Mouse (Mus musculus) layer of hippocampus, postnatal 10 days (tissue): ENCODE measurements around the gene Nos3. TPM values are rescaled to one million over a fixed set of nuclear protein-coding genes. Genes with fewer than 3 reads are reported as not detected.

ENCODE experiments used
- DNase-seq, 2 experiments: peaks; one replicate each; pipeline ENCODE4 v3.0.0; 2021; ENCODE audit warnings: low spot score in 2 of 2
- total RNA-seq, 2 experiments: library from RNA; stranded (reverse); gene quantifications; 2 replicates each; pipeline ENCODE4 v1.2.3; 2021

Nos3 gene
- total RNA-seq, 2 experiments from 2014 or later = 10.1 to 11.8 TPM

GRCm38 (mm10) chr5:24373807-24374206 lies 9.2 kb downstream of the Nos3 start:
- no peak for DNase-seq

- DNase-seq = no peak
These were observed 9.6 kb downstream of the Nos3 start for GRCm38 (mm10) chr5:24374216-24374615.

DNA sequence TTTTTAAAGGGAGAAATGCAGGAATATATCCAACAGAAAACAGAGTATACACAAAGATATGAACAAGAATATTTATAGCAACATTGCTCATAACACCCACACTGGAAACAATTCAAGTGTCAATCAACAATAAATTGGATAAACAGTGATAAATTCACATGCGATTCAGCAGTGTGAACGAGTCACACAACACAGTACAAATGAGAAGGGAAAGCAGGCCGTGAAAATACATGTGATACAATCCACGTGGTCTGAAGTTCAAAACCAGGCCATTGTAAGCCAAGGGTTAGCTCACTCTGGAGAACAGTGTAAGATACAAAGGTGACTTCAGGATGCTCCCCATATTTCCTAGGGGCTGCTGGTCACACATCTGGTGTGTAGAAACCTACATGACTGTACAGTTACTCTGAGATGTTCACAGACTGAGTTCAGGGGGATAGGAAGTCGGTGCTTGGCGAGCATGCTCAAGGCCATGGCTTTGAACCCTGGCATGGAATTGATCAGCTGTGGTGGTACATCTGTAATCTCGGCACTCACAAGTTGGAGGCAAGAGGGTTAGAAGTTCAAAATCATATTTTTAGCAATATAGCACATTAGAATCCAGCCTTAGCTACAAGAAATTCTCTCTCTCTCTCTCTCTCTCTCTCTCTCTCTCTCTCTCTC lies 10.2 kb downstream of the Nos3 start:
- DNase-seq = no peak

DNA sequence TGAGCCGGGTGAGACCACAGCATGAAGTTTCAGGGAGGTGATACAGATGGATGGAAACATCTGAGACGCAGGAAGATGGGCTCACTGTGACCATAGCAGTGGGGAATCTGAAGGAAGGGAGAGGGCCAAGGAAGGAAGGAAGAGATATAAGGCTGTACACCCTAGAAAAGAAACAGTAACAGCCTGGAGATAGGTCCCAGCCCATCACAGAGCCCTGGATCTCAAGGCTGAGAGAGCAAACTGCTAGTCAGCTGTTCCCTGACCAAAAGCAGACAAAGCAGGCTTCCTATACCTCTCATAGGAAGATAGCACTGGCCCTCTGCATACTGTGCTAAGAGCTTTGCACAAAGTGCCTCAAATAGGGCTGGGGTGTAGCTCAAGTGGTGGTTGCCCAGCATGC lies 14.1 kb downstream of the Nos3 start:
- no peak for DNase-seq

DNA sequence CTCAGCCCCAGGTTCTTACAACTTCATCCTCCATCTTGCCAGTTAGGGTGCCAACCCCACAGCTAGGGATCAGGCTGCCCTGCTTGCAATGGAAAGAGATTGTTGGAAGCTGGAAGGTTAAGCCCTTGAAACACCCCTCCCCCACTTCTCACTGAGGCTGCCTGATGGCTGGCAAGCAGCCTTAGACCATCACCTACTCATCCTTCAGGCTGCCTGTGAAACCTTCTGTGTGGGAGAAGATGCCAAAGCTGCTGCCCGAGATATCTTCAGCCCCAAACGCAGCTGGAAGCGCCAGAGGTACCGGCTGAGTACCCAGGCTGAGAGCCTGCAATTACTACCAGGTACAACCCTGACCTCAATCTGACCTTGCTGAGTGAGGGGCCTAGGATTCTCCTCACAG lies 14.9 kb downstream of the Nos3 start:
- no peak for DNase-seq

- no peak for DNase-seq
These were observed 15.9 kb downstream of the Nos3 start for GRCm38 (mm10) chr5:24380499-24380898.

DNA sequence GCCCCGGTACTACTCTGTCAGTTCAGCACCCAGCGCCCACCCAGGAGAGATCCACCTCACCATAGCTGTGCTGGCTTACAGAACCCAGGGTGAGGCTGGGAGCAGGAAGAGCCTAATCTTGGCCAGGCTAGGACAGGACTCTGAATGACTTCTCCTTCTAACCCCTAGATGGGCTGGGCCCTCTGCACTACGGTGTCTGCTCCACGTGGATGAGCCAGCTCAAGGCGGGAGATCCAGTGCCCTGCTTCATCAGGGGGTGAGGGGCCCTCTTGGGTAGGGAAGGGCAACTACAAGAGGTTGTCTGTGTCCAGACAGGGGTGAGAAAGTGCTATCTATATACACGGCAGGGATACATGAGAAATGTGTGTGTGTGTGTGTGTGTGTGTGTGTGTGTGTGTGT lies 16.9 kb downstream of the Nos3 start:
- no peak for DNase-seq

DNA sequence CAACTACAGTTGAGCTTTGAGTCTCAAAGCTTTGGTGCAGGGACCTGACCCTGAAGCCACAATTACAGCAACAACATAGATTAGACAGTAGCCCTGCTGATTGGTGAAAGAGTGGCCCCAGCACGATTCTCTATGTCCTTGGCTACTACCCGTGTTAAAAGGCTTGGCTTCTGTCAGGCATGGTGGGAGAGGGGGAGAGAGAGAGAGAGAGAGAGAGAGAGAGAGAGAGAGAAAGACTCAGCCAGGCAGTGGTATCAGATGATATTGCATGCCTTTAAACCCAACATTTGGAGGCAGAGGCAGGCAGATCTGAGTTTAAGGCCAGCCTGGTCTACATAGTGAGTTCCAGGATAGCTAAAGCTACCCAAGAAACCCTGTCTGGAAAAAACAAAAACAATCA lies 17.4 kb downstream of the Nos3 start:
- DNase-seq = no peak

GRCm38 (mm10) chr5:24383026-24383859 lies 18.6 kb downstream of the Nos3 start:
- DNase-seq = peak; percentile 89 to 90

GRCm38 (mm10) chr5:24384407-24384806 lies 19.8 kb downstream of the Nos3 start:
- DNase-seq = peak in 1 of 2 experiments; percentile 33

DNA sequence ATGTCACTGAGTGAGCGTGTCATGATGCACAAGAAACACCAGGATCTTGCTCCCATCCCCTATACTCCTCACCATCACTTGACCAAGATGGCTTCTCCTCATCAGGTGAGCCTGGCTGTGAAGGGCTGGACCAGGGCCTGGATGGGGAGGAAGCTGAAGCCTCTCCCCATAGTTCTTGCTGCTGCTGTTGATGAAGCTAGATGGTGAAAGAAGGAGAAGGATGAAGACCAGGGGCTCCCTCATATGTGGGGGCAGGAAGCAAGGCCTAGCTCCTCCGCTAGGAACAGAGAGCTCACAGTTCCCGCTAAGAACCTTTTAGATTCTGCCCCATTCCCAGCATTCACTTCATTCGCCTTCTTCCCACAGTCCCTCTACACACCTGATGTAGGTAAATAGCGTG lies 20.8 kb downstream of the Nos3 start:
- no peak for DNase-seq

- DNase-seq = no peak
These were observed 21.4 kb downstream of the Nos3 start for GRCm38 (mm10) chr5:24385887-24386550.

DNA sequence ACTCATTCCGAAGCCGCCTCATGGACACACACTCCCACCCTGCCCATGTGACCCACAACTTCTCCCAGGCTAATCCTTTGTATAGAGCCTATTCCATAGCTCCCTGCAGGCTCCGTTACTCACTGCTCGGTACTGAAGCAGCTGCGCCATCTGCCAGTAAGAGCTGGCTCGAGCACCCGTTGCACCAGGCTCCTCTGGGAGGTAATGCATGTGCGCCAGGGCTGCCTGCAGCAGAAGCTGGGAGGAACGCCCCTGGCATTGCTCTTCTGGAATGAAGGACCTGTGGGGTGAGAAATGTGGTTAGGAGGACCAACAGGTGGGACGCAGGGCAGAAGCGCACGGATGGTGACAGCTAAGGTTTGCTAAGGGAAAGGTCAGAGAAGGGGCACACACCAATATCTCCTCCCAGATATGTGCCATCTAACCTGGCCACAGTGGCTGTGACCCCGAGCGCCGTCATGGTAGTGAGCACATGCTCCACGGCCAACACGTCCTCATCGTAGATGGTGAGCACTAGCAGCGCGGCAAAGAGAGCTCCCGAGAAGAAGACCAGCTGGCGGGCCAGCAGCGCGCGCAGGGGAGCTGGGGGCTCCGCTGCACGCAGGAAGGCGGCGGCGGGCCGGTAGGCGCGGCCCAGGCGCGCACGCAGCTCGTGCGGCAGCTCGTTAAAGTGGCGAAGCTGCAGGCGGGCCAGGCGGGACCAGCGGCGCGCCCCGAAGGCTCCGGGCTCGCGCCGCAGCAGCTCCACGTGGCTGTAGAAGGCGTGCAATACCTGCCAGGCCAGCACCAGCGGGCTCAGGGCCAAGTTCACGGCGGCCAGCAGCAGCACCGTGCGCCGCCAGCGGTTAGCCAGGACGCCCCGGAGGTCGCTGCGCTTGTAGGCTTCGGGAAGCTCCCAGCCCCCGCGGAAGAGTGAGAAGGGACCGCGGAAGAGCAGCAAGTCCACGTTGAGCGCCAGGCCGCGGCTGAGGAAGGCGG lies 22.9 kb downstream of the Nos3 start:
- peak; percentile 41 to 60 for DNase-seq

- no peak for DNase-seq
These were observed 23.8 kb downstream of the Nos3 start for GRCm38 (mm10) chr5:24388246-24388915.

GRCm38 (mm10) chr5:24389011-24389657 lies 24.5 kb downstream of the Nos3 start:
- DNase-seq = no peak

DNA sequence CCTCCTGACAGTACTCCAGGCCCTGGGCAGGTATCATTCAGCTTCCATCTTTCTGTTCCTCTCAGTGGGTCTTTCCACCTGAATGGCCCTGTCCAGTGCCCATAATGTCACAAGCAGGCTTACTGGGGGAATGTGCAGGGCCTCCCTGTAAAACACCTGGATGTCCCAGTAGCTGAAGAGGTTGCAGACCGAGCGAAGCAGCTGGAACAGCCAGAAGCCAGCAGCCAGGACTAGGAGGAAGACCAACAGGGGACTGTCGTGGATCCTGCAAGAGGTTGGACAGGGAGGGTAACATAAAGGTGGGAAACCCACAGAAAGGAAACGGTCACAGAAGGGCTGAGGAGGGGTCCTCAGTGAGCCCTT lies 25.0 kb downstream of the Nos3 start:
- no peak for DNase-seq

DNA sequence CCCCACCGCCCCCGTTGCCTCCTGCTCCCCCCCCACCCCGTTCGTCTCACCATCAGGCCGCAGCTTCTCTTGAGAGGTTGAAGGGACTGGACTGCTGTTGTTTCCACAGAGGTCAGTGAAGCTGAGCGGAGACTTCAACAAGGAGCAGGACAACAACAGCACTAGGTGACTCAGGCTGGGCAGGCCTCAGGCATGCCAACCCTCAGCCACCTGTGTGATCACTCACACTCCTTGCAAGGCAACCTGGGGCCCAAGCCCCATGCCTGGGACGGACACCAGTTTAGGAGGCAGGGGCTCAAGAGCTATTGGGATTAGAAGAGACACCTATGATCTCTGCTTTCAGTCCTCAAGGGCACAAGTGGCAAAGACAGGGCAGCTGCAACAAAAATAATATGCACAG lies 27.3 kb downstream of the Nos3 start, which contains the start of gene Atg9b:
TSS of gene Atg9b (minus strand) at position 280 of the 400 bp plus-strand sequence.
- DNase-seq = no peak

DNA sequence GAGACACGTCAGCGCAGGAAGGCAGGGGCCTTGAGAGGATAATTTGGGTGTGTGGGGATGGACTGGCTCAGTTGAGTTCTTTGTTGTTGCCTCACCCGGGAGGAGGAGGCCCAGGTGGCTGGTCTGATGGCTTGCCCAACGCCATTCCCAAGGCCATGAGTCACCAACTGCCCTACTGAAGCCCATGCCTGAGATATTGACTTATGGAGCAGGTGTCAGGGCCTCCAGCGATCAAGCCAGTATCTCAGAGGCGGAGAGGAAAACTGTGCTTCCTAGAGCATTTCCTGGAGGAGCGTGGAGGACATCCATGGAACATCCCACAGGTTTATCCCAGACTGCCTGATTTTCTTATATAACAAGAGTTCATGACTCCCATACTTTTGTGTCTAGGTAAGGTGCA lies 28.1 kb downstream of the Nos3 start:
- no peak for DNase-seq

- peak; percentile 88 to 90 for DNase-seq
These were observed 28.9 kb downstream of the Nos3 start, which contains the start of gene Abcb8 for GRCm38 (mm10) chr5:24393392-24393997. Gene Abcb8 (plus strand): TSS chr5:24393663.
